Mouse (Mus musculus): ENCODE data around the gene Ahctf1. TPM values are rescaled to one million over a fixed set of nuclear protein-coding genes. Genes with fewer than 3 reads are reported as not detected.
A peak's percentile ranks its signal among the peaks of the same experiment; 100 is the strongest.
"Not testable (repeated sequence)": the region's sequence is repeated elsewhere in the genome, so short reads cannot be mapped to it uniquely, and the experiment has no call there.

Gene Ahctf1
- polyA plus RNA-seq, 1 experiment from 2014 or later: 32.9 TPM

DNA sequence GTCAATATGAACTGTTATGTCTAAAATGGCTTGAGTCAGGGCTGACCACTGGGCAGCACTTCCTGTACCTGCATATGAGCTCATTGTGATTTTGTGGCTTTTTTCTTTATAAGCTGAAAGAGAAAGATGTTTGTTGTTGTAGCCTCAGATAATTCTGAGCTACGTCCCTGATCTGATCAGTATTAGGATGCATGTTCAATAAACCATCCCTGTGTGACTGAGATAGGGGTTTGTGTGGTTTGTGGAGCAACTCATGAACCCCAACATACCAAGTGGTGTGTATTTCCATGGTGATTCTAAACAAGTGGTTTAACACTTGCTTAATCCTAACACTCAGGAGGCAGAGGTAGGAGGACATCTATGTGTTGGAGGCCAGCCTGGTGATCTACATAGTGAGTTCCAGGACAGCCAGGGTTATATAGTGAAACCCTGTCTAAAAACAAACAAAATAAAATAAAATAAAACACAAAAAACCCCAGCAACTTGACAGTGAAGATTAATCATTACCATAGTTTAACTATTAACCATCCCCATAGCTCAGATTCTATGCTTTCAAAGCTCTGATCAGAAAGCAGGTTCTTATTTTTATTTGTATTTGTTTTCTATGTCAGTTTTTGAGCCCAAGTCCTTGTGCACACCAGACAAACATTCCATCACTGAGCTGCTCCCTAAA lies 32.4 kb upstream of the Ahctf1 start:
- Histone ChIP-seq H3K27me3 (ENCODE audit: control insufficient read depth, insufficient read depth, low read length) (no peaks in the 10 kb centered on the region), H3K9me3 (ENCODE audit: control insufficient read depth, low read length) (no peaks in the 10 kb centered on the region), H3K9ac (ENCODE audit: low read length) (no peak overlapping the region), H3K4me1 (ENCODE audit: control insufficient read depth, insufficient read depth, low read length) (no peaks in the 10 kb centered on the region), H3K27ac (ENCODE audit: low read depth, low read length) (no peak overlapping the region), H3K4me2 (no peak overlapping the region), H3K4me3 (ENCODE audit: low read depth, low read length) (no peak overlapping the region), H3K36me3 (ENCODE audit: control insufficient read depth, insufficient read depth, low read length) (no peaks in the 10 kb centered on the region)
- WGBS: 91% methylated on average over 1 of the region's 1 CpGs
- DNase-seq (ENCODE audit: low spot score, missing footprints) (no peak), ATAC-seq (ENCODE audit: low FRiP score) (no peak)

DNA sequence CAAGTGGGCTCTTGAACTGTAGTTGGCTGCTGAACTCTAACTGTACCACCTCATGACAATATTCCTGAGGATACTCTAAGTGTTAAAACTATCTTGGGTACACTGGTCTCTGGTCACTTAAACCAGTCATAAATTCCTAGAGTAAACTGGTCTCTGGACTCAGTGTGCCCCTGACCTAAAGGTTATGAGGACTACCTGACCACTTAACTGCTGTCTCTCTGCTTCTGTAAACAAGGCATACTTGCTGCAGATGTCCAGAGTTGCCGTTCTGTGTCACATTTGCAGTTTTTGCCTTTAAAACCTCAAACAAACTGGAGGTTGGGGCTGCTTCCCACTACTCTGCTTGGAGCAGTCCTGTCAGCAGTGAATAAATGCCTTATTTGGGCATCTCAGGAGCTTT lies 30.1 kb upstream of the Ahctf1 start:
- ATAC-seq (ENCODE audit: low FRiP score) (no peak), DNase-seq (ENCODE audit: low spot score, missing footprints) (peak; percentile 61)
- Histone ChIP-seq H3K27ac (ENCODE audit: low read depth, low read length) (no peak overlapping the region), H3K9ac (ENCODE audit: low read length) (no peak overlapping the region), H3K4me3 (ENCODE audit: low read depth, low read length) (no peak overlapping the region), H3K4me1 (ENCODE audit: control insufficient read depth, insufficient read depth, low read length) (no peaks in the 10 kb centered on the region), H3K4me2 (no peak overlapping the region), H3K9me3 (ENCODE audit: control insufficient read depth, low read length) (no peaks in the 10 kb centered on the region), H3K36me3 (ENCODE audit: control insufficient read depth, insufficient read depth, low read length) (no peaks in the 10 kb centered on the region), H3K27me3 (ENCODE audit: control insufficient read depth, insufficient read depth, low read length) (no peaks in the 10 kb centered on the region)
- 88% methylated on average over 1 of the region's 1 CpGs for WGBS

DNA sequence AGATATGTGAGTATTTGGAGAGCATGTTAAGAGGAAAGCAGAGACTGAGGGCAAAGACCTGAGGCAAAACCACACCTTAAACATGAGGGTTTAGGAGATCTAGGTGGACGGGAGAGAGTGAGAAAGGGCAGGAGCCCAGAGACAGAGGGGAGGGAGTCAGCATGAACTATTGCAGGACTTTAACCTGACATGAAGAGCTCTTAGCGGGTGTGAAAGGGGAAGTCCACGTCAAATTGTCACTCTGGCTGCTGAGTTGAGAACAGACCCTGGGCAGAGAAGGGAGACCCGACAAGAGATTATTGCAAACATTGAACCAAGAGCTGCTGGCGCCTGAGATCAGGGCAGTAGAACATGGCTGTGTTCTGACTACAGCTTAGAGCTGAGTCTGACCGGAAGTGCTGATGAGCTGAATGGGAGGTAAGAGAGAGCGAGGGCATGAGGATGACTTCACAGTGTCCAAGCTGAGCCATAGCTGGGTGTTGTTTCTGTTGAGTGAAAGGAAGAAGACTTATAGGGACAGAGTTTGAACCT lies 29.3 kb upstream of the Ahctf1 start:
- DNase-seq (ENCODE audit: low spot score, missing footprints) (no peak), ATAC-seq (ENCODE audit: low FRiP score) (no peak)
- Histone ChIP-seq H3K27ac (ENCODE audit: low read depth, low read length) (no peak overlapping the region), H3K36me3 (ENCODE audit: control insufficient read depth, insufficient read depth, low read length) (no peaks in the 10 kb centered on the region), H3K9me3 (ENCODE audit: control insufficient read depth, low read length) (no peaks in the 10 kb centered on the region), H3K4me2 (no peak overlapping the region), H3K4me1 (ENCODE audit: control insufficient read depth, insufficient read depth, low read length) (no peaks in the 10 kb centered on the region), H3K27me3 (ENCODE audit: control insufficient read depth, insufficient read depth, low read length) (no peaks in the 10 kb centered on the region), H3K9ac (ENCODE audit: low read length) (no peak overlapping the region), H3K4me3 (ENCODE audit: low read depth, low read length) (no peak overlapping the region)
- whole genome bisulfite sequencing: 80% methylated on average over 7 of the region's 7 CpGs

DNA sequence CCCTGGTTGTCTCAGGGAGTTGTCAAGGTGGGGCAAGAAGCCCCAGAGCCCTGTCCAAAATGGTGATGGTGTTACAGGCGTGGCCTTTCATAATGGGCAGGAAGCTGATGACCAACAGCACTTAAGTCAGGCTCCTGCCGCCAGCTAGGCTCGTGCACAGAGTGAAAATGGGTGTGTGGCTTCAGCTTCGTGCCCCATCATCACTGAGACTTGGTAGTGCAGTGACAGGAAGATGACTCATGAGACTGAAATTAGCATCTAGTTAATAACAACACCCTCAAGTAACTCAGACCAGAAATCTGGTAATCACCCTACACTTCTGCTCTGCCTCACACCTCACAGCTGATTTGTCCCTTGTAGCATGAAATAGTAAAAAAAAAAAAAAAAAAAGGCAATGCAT lies 25.4 kb upstream of the Ahctf1 start:
- H3K27me3 ChIP-seq (ENCODE audit: control insufficient read depth, insufficient read depth, low read length): no peaks in the 10 kb centered on the region
- ATAC-seq (ENCODE audit: low FRiP score) (no peak), DNase-seq (ENCODE audit: low spot score, missing footprints) (no peak)
- no peaks in the 10 kb centered on the region for H3K36me3 ChIP-seq (ENCODE audit: control insufficient read depth, insufficient read depth, low read length)
- H3K4me3 ChIP-seq (ENCODE audit: low read depth, low read length): no peak overlapping the region
- no peak overlapping the region for H3K9ac ChIP-seq (ENCODE audit: low read length)
- no peak overlapping the region for H3K4me2 ChIP-seq
- 85% methylated on average over 4 of the region's 4 CpGs for WGBS
- no peaks in the 10 kb centered on the region for H3K4me1 ChIP-seq (ENCODE audit: control insufficient read depth, insufficient read depth, low read length)
- no peaks in the 10 kb centered on the region for H3K9me3 ChIP-seq (ENCODE audit: control insufficient read depth, low read length)
- no peak overlapping the region for H3K27ac ChIP-seq (ENCODE audit: low read depth, low read length)

DNA sequence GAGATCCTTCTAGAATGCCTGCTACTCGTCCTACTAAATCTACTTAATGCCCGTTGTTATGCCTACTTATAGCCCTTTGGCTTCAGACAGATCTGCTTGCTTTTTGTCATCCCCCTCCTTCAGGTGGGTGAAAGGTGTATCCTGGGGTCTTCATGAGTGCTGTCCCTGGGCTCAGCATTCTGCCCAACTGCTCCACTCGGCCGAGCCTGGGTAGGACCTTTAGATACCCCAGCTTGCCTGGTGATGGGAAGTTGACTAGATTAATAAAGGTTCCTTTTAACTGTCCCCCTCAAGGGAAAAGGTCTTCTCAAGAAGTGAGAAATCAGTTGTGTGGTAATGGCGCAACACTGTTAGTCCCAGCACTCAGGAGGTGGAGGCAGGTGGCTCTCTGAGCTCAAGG lies 24.6 kb upstream of the Ahctf1 start:
- no peaks in the 10 kb centered on the region for H3K36me3 ChIP-seq (ENCODE audit: control insufficient read depth, insufficient read depth, low read length)
- H3K9ac ChIP-seq (ENCODE audit: low read length): no peak overlapping the region
- no peak for ATAC-seq (ENCODE audit: low FRiP score)
- H3K9me3 ChIP-seq (ENCODE audit: control insufficient read depth, low read length): no peaks in the 10 kb centered on the region
- H3K4me1 ChIP-seq (ENCODE audit: control insufficient read depth, insufficient read depth, low read length): no peaks in the 10 kb centered on the region
- H3K27ac ChIP-seq (ENCODE audit: low read depth, low read length): no peak overlapping the region
- peak; percentile 57 for DNase-seq (ENCODE audit: low spot score, missing footprints)
- no peak overlapping the region for H3K4me2 ChIP-seq
- no peaks in the 10 kb centered on the region for H3K27me3 ChIP-seq (ENCODE audit: control insufficient read depth, insufficient read depth, low read length)
- H3K4me3 ChIP-seq (ENCODE audit: low read depth, low read length): no peak overlapping the region
- WGBS: 87% methylated on average over 5 of the region's 5 CpGs

DNA sequence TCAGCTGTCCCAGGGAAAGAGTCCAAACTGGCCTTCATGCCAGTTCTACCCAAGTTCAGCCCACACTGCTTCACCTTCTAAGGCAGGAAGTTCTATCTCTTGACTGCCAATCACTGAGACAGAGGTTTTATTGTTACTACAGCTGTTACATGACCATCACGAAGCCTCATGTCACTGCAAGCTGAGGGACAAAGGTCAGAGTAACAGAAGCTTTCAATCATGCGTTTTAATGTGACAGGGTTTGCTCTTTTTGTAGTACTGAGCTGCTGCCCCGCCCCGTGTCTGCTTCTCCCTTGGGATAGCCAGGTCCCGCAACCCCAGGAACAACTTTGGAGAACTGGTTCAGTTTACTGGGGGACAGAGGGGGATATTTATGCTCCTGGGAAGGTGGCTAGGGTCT lies 21.1 kb upstream of the Ahctf1 start:
- ATAC-seq (ENCODE audit: low FRiP score): no peak
- no peaks in the 10 kb centered on the region for H3K9me3 ChIP-seq (ENCODE audit: control insufficient read depth, low read length)

DNA sequence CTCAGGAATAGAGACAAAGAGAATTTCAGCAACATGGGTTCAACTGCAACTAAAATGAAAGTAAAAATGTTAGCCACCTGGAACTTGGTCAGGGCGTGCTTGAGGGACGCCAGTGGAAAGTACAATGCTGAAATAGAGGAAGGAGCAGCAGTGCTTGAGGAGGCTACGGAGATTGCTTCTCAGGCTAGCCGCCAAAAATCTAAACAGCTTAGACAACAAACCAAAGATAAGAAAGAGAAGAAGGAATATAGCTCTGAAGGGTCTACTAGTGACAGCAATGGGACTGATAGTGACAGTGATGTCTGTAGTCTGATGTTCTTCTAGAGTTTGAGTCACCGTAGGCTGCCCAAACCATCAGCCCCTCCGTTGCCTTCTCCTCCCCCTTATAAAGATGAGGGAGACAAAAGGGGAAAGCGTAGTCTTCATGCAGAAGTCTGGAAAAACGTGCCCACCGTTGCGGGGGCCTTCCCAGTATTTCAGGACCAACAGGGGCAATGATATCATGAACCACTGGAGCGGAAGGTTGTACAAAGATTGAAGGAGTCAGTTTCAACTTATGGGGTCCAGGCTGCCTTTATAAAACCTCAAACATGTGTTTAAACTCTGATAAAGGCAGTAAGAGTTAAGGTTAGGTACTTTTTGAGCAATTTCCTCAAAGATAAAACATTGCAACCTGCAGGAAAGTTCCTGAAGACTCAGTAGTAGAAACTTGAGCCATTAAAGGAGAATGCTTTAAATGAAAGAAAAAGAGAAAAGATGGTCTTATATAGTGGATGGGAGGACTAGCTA lies 15.2 kb upstream of the Ahctf1 start:
- not testable (repeated sequence) for H3K4me2 ChIP-seq; DNase-seq (ENCODE audit: low spot score, missing footprints); H3K9me3 ChIP-seq (ENCODE audit: control insufficient read depth, low read length); ATAC-seq (ENCODE audit: low FRiP score); H3K27ac ChIP-seq (ENCODE audit: low read depth, low read length); H3K9ac ChIP-seq (ENCODE audit: low read length); H3K36me3 ChIP-seq (ENCODE audit: control insufficient read depth, insufficient read depth, low read length); H3K4me3 ChIP-seq (ENCODE audit: low read depth, low read length); H3K4me1 ChIP-seq (ENCODE audit: control insufficient read depth, insufficient read depth, low read length); H3K27me3 ChIP-seq (ENCODE audit: control insufficient read depth, insufficient read depth, low read length)
- WGBS: 92% methylated on average over 11 of the region's 11 CpGs

More for the DNA sequence above, 21.1 kb upstream of the Ahctf1 start:
- Histone ChIP-seq H3K27me3 (ENCODE audit: control insufficient read depth, insufficient read depth, low read length) (no peaks in the 10 kb centered on the region), H3K4me3 (ENCODE audit: low read depth, low read length) (no peak overlapping the region), H3K27ac (ENCODE audit: low read depth, low read length) (no peak overlapping the region), H3K9ac (ENCODE audit: low read length) (no peak overlapping the region), H3K36me3 (ENCODE audit: control insufficient read depth, insufficient read depth, low read length) (no peaks in the 10 kb centered on the region), H3K4me1 (ENCODE audit: control insufficient read depth, insufficient read depth, low read length) (no peaks in the 10 kb centered on the region), H3K4me2 (no peak overlapping the region)
- no peak for DNase-seq (ENCODE audit: low spot score, missing footprints)
- WGBS: 83% methylated on average over 5 of the region's 5 CpGs

DNA sequence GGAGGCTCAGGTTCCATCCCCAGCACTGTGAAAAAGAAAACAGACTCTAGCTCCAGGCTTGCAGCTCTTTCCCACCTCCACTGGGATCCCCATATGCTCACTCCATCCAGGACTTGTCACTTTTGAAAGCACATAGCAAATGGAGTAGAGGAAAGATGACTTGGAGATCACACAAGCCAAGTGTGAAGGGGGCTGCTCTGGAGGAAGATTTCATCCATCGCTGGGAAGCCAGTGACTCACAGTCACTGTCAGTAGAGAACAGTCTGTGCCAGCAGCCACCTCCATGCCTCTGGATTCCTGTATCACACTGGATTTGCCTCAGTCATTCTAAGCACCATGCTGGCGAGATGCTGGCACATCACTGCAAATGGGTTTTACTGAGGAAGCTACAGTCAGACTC lies 11.1 kb upstream of the Ahctf1 start:
- no peaks in the 10 kb centered on the region for H3K36me3 ChIP-seq (ENCODE audit: control insufficient read depth, insufficient read depth, low read length)

DNA sequence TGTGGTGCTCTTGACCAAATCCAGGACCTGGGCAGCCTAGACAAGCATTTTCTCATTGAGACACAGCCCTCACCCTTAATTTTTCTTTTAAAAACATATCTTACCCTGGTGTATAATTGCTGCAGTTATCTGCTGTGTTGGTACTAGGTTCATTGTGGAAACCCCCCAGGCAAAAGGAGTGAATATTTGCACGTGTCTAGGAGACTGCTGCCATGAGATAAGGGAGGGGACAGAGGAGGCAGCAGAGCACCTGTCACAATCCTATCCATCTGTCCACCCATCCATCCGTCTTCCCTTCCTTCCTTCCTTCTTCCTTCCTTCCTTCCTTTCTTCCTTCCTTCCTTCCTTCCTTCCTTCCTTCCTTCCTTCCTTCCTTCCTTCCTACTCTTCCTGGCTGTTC lies 9.9 kb upstream of the Ahctf1 start:
- H3K4me2 ChIP-seq: no peak overlapping the region
- no peaks in the 10 kb centered on the region for H3K36me3 ChIP-seq (ENCODE audit: control insufficient read depth, insufficient read depth, low read length)
- no peaks in the 10 kb centered on the region for H3K4me1 ChIP-seq (ENCODE audit: control insufficient read depth, insufficient read depth, low read length)
- H3K27me3 ChIP-seq (ENCODE audit: control insufficient read depth, insufficient read depth, low read length): no peaks in the 10 kb centered on the region
- H3K9ac ChIP-seq (ENCODE audit: low read length): no peak overlapping the region
- ATAC-seq (ENCODE audit: low FRiP score): no peak
- no peak overlapping the region for H3K4me3 ChIP-seq (ENCODE audit: low read depth, low read length)
- no peaks in the 10 kb centered on the region for H3K9me3 ChIP-seq (ENCODE audit: control insufficient read depth, low read length)
- no peak for DNase-seq (ENCODE audit: low spot score, missing footprints)
- no peak overlapping the region for H3K27ac ChIP-seq (ENCODE audit: low read depth, low read length)
- WGBS: 64% methylated on average over 2 of the region's 2 CpGs

More for the DNA sequence above, 11.1 kb upstream of the Ahctf1 start:
- WGBS: 92% methylated on average over 2 of the region's 2 CpGs
- Histone ChIP-seq H3K9me3 (ENCODE audit: control insufficient read depth, low read length) (no peaks in the 10 kb centered on the region), H3K4me1 (ENCODE audit: control insufficient read depth, insufficient read depth, low read length) (no peaks in the 10 kb centered on the region), H3K4me3 (ENCODE audit: low read depth, low read length) (no peak overlapping the region), H3K27ac (ENCODE audit: low read depth, low read length) (no peak overlapping the region), H3K9ac (ENCODE audit: low read length) (no peak overlapping the region), H3K4me2 (no peak overlapping the region), H3K27me3 (ENCODE audit: control insufficient read depth, insufficient read depth, low read length) (no peaks in the 10 kb centered on the region)
- no peak for ATAC-seq (ENCODE audit: low FRiP score)
- no peak for DNase-seq (ENCODE audit: low spot score, missing footprints)

All from midbrain, embryonic 11.5 days (tissue).